ENCODE assay signal across 7 mouse cellular contexts in genomic region chr5:116453401-116453851, GRCm38 (mm10). TPM values are rescaled to one million over a fixed set of nuclear protein-coding genes. Genes with fewer than 3 reads are reported as not detected.
DNase-seq lines count a peak whose midpoint lies in the region; ATAC-seq lines count a peak whose summit lies in the region.

No protein-coding gene starts in this region.

- no peaks in the 10 kb centered on the region for H3K9me3 ChIP-seq in hindbrain, embryonic 14.5 days (ENCODE audit: control insufficient read depth, low read length)
- no peaks in the 10 kb centered on the region for H3K9me3 ChIP-seq in limb, embryonic 15.5 days
- H3K9me3 ChIP-seq in midbrain, embryonic 16.5 days (replicated peaks; ENCODE audit: control insufficient read depth, low read length, poor library complexity, severe bottlenecking), result no peaks in the 10 kb centered on the region

- H3K9ac ChIP-seq in hindbrain, embryonic 14.5 days, result no peak overlapping the region
- peak overlapping the region; percentile 26; the same call in 1 of the 2 replicates for H3K9ac ChIP-seq in limb, embryonic 15.5 days
- H3K9ac ChIP-seq in midbrain, embryonic 16.5 days (ENCODE audit: low read depth, low read length), result no peak overlapping the region

- no peak overlapping the region for H3K4me3 ChIP-seq in hindbrain, embryonic 14.5 days (replicated peaks; ENCODE audit: low read length)
- peak overlapping the region; percentile 36 for H3K4me3 ChIP-seq in limb, embryonic 15.5 days
- no peak overlapping the region for H3K4me3 ChIP-seq in midbrain, embryonic 16.5 days (ENCODE audit: low read depth, low read length)

- peak; percentile 83 for DNase-seq in adrenal gland, adult 2 months
- peak; percentile 92 to 95 for DNase-seq in cerebellum, postnatal 10 days
- DNase-seq in gastrocnemius, postnatal 10 days, result peak; percentile 73
- DNase-seq in hindbrain, embryonic 14.5 days (ENCODE audit: low spot score), result peak; percentile 59
- peak; percentile 44 for DNase-seq in thymus, postnatal 4 days

- peaks cover 6% of the 10 kb centered on the region; the same call in 1 of the 2 replicates for H3K4me1 ChIP-seq in hindbrain, embryonic 14.5 days (replicated peaks; ENCODE audit: control insufficient read depth, insufficient read depth, low read length)
- H3K4me1 ChIP-seq in limb, embryonic 15.5 days, result peaks cover 11% of the 10 kb centered on the region; the same call in 1 of the 2 replicates
- H3K4me1 ChIP-seq in midbrain, embryonic 16.5 days (ENCODE audit: control insufficient read depth, insufficient read depth, low read length), result peaks cover 3% of the 10 kb centered on the region; the same call in 1 of the 2 replicates

- peaks cover 21% of the 10 kb centered on the region for H3K36me3 ChIP-seq in hindbrain, embryonic 14.5 days (replicated peaks; ENCODE audit: control insufficient read depth, insufficient read depth)
- H3K36me3 ChIP-seq in limb, embryonic 15.5 days, result no peaks in the 10 kb centered on the region
- peaks cover 13% of the 10 kb centered on the region for H3K36me3 ChIP-seq in midbrain, embryonic 16.5 days (ENCODE audit: control insufficient read depth, insufficient read depth, low read length)

- no peak overlapping the region for H3K27ac ChIP-seq in hindbrain, embryonic 14.5 days
- H3K27ac ChIP-seq in limb, embryonic 15.5 days, result no peak overlapping the region
- H3K27ac ChIP-seq in midbrain, embryonic 16.5 days (ENCODE audit: low read length), result no peak overlapping the region

- H3K27me3 ChIP-seq in hindbrain, embryonic 14.5 days (ENCODE audit: control insufficient read depth, insufficient read depth, low read length), result no peaks in the 10 kb centered on the region
- H3K27me3 ChIP-seq in limb, embryonic 15.5 days, result no peaks in the 10 kb centered on the region
- no peaks in the 10 kb centered on the region for H3K27me3 ChIP-seq in midbrain, embryonic 16.5 days (ENCODE audit: control insufficient read depth, insufficient read depth, low read depth, low read length)

- no peak for ATAC-seq in hindbrain, embryonic 14.5 days (ENCODE audit: low FRiP score)
- no peak for ATAC-seq in limb, embryonic 15.5 days (ENCODE audit: insufficient number of reproducible peaks, low FRiP score, low TSS enrichment, low read depth)
- ATAC-seq in midbrain, embryonic 16.5 days, result no peak

- WGBS in hindbrain, embryonic 14.5 days, result 7% methylated on average over 27 of the region's 27 CpGs
- WGBS in limb, embryonic 15.5 days, result 6% methylated on average over 27 of the region's 27 CpGs
- WGBS in midbrain, embryonic 16.5 days, result 7% methylated on average over 27 of the region's 27 CpGs

- H3K4me2 ChIP-seq in hindbrain, embryonic 14.5 days (replicated peaks), result peak overlapping the region; percentile 40
- peak overlapping the region; percentile 64 for H3K4me2 ChIP-seq in limb, embryonic 15.5 days
- H3K4me2 ChIP-seq in midbrain, embryonic 16.5 days (ENCODE audit: low read length), result peak overlapping the region; percentile 37

RNA-seq across cellular contexts. Expression of gene Hspb8, which starts 30.8 kb away (rescaled TPM):
- 100 to 1,000 TPM; 137 to 190 TPM for total RNA-seq in adrenal gland, adult 2 months (2021)
- polyA plus RNA-seq in adrenal gland, adult 2 months (2012; rRNA removed), result 137 and 140 TPM in 2 replicates
- total RNA-seq in gastrocnemius, postnatal 10 days (2021), result 100 to 1,000 TPM; 194 to 198 TPM
- 4.7 and 5.6 TPM in 2 replicates for polyA plus RNA-seq in hindbrain, embryonic 14.5 days (2014; fragmentation: Nextera tagmentation; extraction: Ambion mirVana)
- polyA plus RNA-seq in limb, embryonic 15.5 days (2015; fragmentation: Nextera tagmentation; extraction: Ambion mirVana), result 27.1 and 38.1 TPM in 2 replicates
- 3.7 and 4.2 TPM in 2 replicates for polyA plus RNA-seq in midbrain, embryonic 16.5 days (2015; fragmentation: Nextera tagmentation; extraction: Ambion mirVana)
